Mouse (Mus musculus): ENCODE measurements around the gene Nat8. TPM values are rescaled to one million over a fixed set of nuclear protein-coding genes. Genes with fewer than 3 reads are reported as not detected.

Nat8 gene
- total and polyA plus RNA-seq, 2 experiments from 2014 or later = 0.64 TPM; not detected in 1

DNA sequence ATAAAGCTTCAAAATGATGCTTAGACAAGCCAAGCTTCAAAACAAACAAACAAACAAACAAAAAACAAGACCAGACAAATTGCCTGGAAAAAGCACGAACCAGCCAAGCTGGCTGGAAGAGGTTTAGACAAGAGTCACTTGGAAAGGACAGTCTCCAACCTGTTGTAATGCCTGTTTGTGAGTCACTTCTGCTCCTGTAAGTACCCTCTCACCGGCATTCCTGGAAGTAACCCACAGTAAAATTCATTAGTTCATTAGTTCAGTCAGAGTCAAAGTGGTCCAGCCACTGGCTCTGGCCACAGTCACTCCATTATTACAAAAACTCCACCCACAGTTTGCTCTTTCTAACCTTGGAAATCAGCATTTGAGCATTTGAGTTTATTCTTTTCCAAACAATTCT lies 32.0 kb upstream of the Nat8 start:
- WGBS = 86% methylated on average over 2 of the region's 2 CpGs
- TF ChIP-seq CTCF (IDR thresholded peaks at IDR 0.05; ENCODE audit: low read depth) = no peak

DNA sequence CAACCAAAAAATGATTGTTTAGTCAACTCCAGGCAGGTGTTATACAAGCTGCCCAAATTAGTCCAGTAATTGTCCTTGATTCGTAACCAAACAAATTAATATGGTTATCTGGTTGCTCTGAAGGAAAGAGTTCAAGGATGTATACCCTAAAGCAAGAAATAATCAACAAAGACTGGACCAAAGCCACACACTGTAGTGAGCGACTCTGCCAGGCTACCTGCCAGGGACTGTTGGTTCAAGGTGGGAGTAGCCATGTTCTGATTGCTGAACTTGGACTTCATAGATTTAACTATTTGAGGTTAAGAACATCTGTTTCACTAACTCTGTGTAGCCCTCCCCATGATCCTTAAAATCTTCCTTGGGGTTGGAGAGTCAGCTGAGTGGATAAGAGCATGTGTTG lies 31.3 kb upstream of the Nat8 start:
- Histone ChIP-seq H3K9ac (replicated peaks; ENCODE audit: low read length) (no peak overlapping the region), H3K4me2 (ENCODE audit: low read depth, low read length) (no peak overlapping the region), H3K9me3 (ENCODE audit: low read length) (no peaks in the 10 kb centered on the region), H3K36me3 (ENCODE audit: insufficient read depth, low read length) (no peaks in the 10 kb centered on the region), H3K27me3 (ENCODE audit: insufficient read depth, low read length) (no peaks in the 10 kb centered on the region), H3K27ac (no peak overlapping the region), H3K4me3 (ENCODE audit: low read length) (no peak overlapping the region), H3K4me1 (ENCODE audit: insufficient read depth, low read length) (no peaks in the 10 kb centered on the region)
- ATAC-seq (no peak), DNase-seq (ENCODE audit: low spot score) (no peak)
- TF ChIP-seq CTCF (IDR thresholded peaks at IDR 0.05; ENCODE audit: low read depth) = no peak
- WGBS = 79% methylated on average over 2 of the region's 2 CpGs

More for the DNA sequence above, 32.0 kb upstream of the Nat8 start:
- Histone ChIP-seq H3K9me3 (ENCODE audit: low read length) (no peaks in the 10 kb centered on the region), H3K27ac (no peak overlapping the region), H3K9ac (replicated peaks; ENCODE audit: low read length) (no peak overlapping the region), H3K36me3 (ENCODE audit: insufficient read depth, low read length) (no peaks in the 10 kb centered on the region), H3K4me1 (ENCODE audit: insufficient read depth, low read length) (no peaks in the 10 kb centered on the region), H3K4me2 (ENCODE audit: low read depth, low read length) (no peak overlapping the region), H3K27me3 (ENCODE audit: insufficient read depth, low read length) (no peaks in the 10 kb centered on the region), H3K4me3 (ENCODE audit: low read length) (no peak overlapping the region)
- DNase-seq (ENCODE audit: low spot score) (no peak), ATAC-seq (no peak)

DNA sequence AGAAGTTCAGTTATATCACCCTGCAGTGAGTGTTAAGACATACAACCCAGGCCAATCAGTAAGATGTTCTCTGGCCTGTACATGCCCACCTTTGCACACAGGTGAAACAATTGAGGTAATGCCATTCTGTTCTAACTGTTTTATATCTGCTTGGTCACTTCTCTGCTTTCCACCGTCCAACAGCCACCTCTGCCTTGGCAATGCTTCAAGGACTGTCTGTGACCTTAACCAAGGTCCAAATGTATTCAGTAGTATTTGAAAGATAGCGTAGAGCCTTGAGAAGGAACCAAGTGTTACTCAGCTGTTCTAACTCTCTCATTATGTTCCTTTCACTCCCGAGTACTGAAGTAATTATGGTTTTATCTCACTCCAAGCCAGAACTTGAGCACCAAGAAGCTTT lies 30.7 kb upstream of the Nat8 start:
- TF ChIP-seq CTCF (IDR thresholded peaks at IDR 0.05; ENCODE audit: low read depth) = no peak
- H3K4me2 ChIP-seq (ENCODE audit: low read depth, low read length) = no peak overlapping the region
- 73% methylated on average over 3 of the region's 3 CpGs for WGBS
- no peaks in the 10 kb centered on the region for H3K27me3 ChIP-seq (ENCODE audit: insufficient read depth, low read length)
- no peaks in the 10 kb centered on the region for H3K4me1 ChIP-seq (ENCODE audit: insufficient read depth, low read length)
- no peaks in the 10 kb centered on the region for H3K36me3 ChIP-seq (ENCODE audit: insufficient read depth, low read length)
- DNase-seq (ENCODE audit: low spot score) (no peak), ATAC-seq (no peak)
- H3K27ac ChIP-seq = no peak overlapping the region
- H3K4me3 ChIP-seq (ENCODE audit: low read length) = no peak overlapping the region
- H3K9me3 ChIP-seq (ENCODE audit: low read length) = no peaks in the 10 kb centered on the region
- no peak overlapping the region for H3K9ac ChIP-seq (replicated peaks; ENCODE audit: low read length)

DNA sequence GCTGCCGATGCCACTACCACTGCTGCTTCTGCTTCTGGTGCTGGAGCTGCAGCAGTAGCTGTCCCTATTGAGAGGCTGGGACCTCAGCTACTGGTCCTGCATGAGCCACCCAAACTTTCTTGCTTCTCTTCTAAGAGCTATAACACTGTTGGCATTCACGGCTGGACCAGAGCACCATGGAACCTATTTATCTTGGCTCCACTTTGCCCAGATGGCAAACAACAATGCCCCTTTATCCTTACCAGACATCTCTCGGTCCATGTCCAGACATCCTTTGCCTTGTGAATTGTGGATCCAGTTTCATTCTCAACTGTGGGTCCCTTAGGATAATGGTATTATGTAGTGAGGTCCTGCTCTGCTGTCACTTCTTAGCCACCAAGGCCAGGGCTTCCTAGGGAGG lies 29.4 kb upstream of the Nat8 start:
- H3K4me3 ChIP-seq (ENCODE audit: low read length) = no peak overlapping the region
- no peak overlapping the region for H3K9ac ChIP-seq (replicated peaks; ENCODE audit: low read length)
- DNase-seq (ENCODE audit: low spot score) = no peak
- 71% methylated on average over 3 of the region's 3 CpGs for WGBS
- H3K4me2 ChIP-seq (ENCODE audit: low read depth, low read length) = no peak overlapping the region
- H3K27ac ChIP-seq = no peak overlapping the region
- no peak for TF ChIP-seq CTCF (IDR thresholded peaks at IDR 0.05; ENCODE audit: low read depth)
- no peak for ATAC-seq
- no peaks in the 10 kb centered on the region for H3K4me1 ChIP-seq (ENCODE audit: insufficient read depth, low read length)
- no peaks in the 10 kb centered on the region for H3K9me3 ChIP-seq (ENCODE audit: low read length)
- no peaks in the 10 kb centered on the region for H3K27me3 ChIP-seq (ENCODE audit: insufficient read depth, low read length)
- no peaks in the 10 kb centered on the region for H3K36me3 ChIP-seq (ENCODE audit: insufficient read depth, low read length)

DNA sequence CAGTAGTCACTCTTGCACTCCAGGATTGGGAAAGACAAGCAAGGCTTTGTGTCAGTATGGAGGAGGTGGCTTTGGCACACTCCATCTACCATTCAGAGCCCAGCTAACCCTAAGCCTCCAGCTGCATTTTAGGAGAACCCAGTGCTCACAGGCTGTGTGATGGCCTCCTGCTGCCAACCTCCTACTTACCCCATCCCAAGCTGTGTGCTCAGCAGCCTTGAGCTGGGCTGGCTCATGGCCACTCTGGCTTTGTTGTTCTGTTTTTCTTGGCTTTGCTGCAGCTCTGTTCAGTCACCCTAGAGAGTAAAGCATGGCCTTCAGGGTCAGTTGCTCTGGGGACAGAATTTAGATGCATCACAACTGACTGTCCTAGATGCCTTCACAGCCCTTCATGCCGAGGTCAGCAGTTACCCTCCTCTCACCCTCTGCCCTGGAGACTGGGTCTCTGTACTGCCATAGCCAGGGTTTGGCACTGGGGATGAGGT lies 24.4 kb upstream of the Nat8 start:
- Histone ChIP-seq H3K9me3 (ENCODE audit: low read length) (no peaks in the 10 kb centered on the region), H3K4me1 (ENCODE audit: insufficient read depth, low read length) (no peaks in the 10 kb centered on the region), H3K27me3 (ENCODE audit: insufficient read depth, low read length) (no peaks in the 10 kb centered on the region), H3K4me3 (ENCODE audit: low read length) (no peak overlapping the region), H3K9ac (replicated peaks; ENCODE audit: low read length) (no peak overlapping the region), H3K36me3 (ENCODE audit: insufficient read depth, low read length) (no peaks in the 10 kb centered on the region), H3K27ac (peak overlapping the region; percentile 56; the same call in 1 of the 2 replicates), H3K4me2 (ENCODE audit: low read depth, low read length) (no peak overlapping the region)
- no peak for TF ChIP-seq CTCF (IDR thresholded peaks at IDR 0.05; ENCODE audit: low read depth)
- WGBS = 43% methylated on average over 1 of the region's 1 CpGs
- peak; percentile 97 for ATAC-seq
- peak; percentile 68 for DNase-seq (ENCODE audit: low spot score)

DNA sequence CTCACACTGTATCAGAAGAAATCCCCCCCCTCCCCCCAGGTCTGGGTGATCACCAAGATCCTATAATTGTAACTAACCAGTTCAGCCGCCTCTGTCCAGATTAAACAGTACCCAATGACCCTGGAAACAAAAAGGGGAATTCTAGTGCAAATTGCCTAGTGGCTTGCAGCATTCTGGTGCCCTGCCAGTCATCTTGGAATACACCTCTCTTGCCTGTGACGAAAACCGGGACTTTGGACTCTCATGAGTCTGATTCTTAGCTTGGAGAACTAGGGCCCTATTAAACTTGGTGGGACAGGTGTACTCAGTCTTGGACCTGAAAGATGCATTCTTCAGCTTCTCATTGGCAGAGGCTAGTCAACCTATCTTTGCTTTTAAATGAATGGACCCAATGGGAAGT lies 21.6 kb upstream of the Nat8 start:
- ATAC-seq (no peak), DNase-seq (ENCODE audit: low spot score) (no peak)
- H3K4me2 ChIP-seq (ENCODE audit: low read depth, low read length) = no peak overlapping the region
- H3K4me1 ChIP-seq (ENCODE audit: insufficient read depth, low read length) = no peaks in the 10 kb centered on the region
- no peaks in the 10 kb centered on the region for H3K36me3 ChIP-seq (ENCODE audit: insufficient read depth, low read length)
- H3K27me3 ChIP-seq (ENCODE audit: insufficient read depth, low read length) = no peaks in the 10 kb centered on the region
- 75% methylated on average over 3 of the region's 3 CpGs for WGBS
- no peaks in the 10 kb centered on the region for H3K9me3 ChIP-seq (ENCODE audit: low read length)
- no peak overlapping the region for H3K4me3 ChIP-seq (ENCODE audit: low read length)
- H3K27ac ChIP-seq = no peak overlapping the region
- TF ChIP-seq CTCF (IDR thresholded peaks at IDR 0.05; ENCODE audit: low read depth) = no peak
- H3K9ac ChIP-seq (replicated peaks; ENCODE audit: low read length) = no peak overlapping the region

DNA sequence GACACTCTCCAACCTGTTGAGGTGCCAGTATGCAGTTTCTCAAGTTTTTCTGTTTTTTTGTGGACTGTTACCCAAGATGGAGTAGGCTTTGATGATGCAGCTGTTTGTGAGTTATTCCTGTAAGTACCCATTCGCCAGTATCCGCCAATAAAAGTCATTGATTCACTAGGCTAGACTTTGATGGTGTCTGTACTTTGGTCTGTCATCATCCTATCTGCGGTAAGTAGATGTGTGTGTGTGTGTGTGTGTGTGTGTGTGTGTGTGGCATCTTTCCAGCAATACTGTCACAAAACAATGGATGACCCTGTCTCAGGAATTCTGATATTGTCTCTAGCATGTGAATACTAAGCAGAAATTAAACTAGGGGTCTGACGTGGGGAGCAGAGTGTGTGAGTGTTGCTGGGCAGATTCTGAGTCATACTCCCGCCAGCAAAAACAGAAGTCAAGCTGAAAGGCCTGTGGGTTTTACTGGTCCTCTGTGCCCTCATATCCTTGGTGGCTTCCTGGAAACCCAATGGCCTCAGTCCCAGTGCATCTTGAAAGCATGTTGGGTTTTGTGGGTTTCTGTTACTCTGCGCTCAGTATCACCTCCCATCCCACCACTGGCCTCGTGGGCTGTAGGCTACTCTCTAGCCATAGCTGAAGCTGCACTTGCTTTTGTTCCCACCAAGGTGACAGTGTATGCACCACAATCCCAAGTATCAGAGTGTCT lies 19.3 kb upstream of the Nat8 start:
- 83% methylated on average over 7 of the region's 7 CpGs for WGBS
- no peak for TF ChIP-seq CTCF (IDR thresholded peaks at IDR 0.05; ENCODE audit: low read depth)
- H3K27ac ChIP-seq = no peak overlapping the region
- no peak overlapping the region for H3K4me2 ChIP-seq (ENCODE audit: low read depth, low read length)
- H3K9ac ChIP-seq (replicated peaks; ENCODE audit: low read length) = no peak overlapping the region
- H3K27me3 ChIP-seq (ENCODE audit: insufficient read depth, low read length) = no peaks in the 10 kb centered on the region
- no peak for DNase-seq (ENCODE audit: low spot score)
- no peak for ATAC-seq
- no peaks in the 10 kb centered on the region for H3K9me3 ChIP-seq (ENCODE audit: low read length)
- no peak overlapping the region for H3K4me3 ChIP-seq (ENCODE audit: low read length)
- H3K36me3 ChIP-seq (ENCODE audit: insufficient read depth, low read length) = no peaks in the 10 kb centered on the region
- no peaks in the 10 kb centered on the region for H3K4me1 ChIP-seq (ENCODE audit: insufficient read depth, low read length)
